Mouse (Mus musculus): Measurements from ENCODE around the gene Grem2.

The Grem2 gene

DNA sequence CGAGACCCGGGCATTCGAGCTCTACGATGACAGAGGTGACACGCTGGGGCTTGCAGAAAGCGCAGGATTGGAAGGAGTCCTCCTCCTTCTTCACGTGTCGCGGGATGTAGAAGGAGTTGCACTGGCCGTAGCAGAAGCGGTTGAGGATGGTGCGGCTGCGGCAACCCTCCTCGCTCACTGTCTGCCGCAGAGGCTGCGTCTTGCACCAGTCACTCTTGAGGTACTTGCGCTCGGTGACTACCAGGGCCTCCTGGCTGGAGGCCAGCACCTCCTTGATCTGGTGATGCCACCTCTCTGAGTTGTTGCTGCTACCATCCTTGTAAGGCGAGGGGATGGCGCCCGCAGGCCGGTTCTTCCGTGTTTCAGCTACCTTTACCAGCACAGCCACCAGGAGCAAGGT, 84.8 kb downstream of the Grem2 start:
- in situ Hi-C loops (cut with MboI; ENCODE audit: low pct_unique_long_range_greater_than_20kb in 1 of 2, low sequenced_read_pairs in 2 of 2, unreplicated experiment in 1 of 2), result no loop called here

DNA sequence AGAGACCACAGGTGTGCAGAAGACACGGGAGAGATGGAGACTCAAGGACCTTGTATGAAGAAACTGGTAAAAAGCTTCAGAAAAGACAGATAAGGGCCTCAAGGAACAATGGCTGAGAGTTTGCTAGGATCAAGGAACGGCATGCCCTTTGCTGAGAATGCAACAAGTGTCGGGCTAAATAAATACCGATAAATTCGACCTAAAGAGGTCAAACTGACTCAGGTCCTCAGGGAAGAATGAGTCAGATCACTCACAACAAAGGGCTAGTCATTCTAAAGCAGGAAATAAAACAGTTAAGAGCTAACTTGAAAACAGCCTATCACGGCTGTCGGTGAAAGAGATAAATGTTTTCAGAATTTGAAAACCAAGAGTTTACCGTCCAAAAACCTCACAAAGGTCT, 95.1 kb downstream of the Grem2 start:
- in situ Hi-C loops (cut with MboI; ENCODE audit: low pct_unique_long_range_greater_than_20kb in 1 of 2, low sequenced_read_pairs in 2 of 2, unreplicated experiment in 1 of 2), result no loop called here

DNA sequence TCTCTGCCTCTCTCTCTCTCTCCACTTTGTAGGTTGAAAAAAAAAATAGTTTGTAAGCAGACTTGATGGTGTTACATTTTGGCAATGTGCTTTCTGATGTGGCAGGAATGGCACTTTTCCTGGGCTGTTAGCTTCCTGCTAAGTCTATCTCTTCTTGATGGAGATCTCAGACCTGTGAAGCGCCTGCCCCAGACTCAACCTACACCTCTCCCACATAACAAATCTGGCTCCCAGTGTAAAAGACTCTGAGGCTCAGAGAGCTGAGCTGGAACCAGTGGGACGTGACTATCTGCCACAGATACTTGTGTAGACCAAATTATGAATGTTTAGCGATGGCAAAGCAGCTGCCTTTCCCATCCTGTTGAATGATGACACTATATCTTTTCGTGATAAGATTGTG, 109.8 kb downstream of the Grem2 start:
- in situ Hi-C loops (cut with MboI; ENCODE audit: low pct_unique_long_range_greater_than_20kb in 1 of 2, low sequenced_read_pairs in 2 of 2, unreplicated experiment in 1 of 2), result no loop called here

DNA sequence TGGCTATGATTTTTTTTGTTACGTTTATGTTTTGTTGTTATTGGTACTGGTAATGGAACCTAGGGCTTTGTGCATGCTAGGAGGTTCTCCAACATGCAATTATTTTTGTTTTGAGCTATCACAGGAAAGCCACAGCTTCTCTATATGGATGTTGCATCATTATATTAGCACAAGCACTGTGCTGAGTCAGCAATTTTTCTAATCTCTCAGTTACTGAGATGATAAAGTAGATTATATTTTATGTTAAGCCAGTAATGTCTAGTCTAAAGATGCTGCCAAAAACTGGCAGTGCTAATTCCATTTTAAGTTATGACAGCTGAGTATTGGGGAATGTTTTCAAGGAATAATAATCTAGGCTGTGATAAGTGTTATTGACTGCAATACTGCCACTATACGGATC, 133.0 kb downstream of the Grem2 start:
- in situ Hi-C loops (cut with MboI; ENCODE audit: low pct_unique_long_range_greater_than_20kb in 1 of 2, low sequenced_read_pairs in 2 of 2, unreplicated experiment in 1 of 2), result no loop called here
